Mouse (Mus musculus) erythroblast, embryonic 14.5 days (primary cell): ENCODE measurements around the gene Dnah5.

Experiments used
- GATA1 ChIP-seq: IDR thresholded peaks from 2 replicates; pipeline ENCODE4 v1.6.1; 2012; ENCODE audit warnings: low read length, inconsistent platforms, mixed read lengths
- TAL1 ChIP-seq: IDR thresholded peaks from 3 replicates; pipeline ENCODE4 v1.6.1; 2012; ENCODE audit warnings: low read length, inconsistent platforms, mixed read lengths

DNA sequence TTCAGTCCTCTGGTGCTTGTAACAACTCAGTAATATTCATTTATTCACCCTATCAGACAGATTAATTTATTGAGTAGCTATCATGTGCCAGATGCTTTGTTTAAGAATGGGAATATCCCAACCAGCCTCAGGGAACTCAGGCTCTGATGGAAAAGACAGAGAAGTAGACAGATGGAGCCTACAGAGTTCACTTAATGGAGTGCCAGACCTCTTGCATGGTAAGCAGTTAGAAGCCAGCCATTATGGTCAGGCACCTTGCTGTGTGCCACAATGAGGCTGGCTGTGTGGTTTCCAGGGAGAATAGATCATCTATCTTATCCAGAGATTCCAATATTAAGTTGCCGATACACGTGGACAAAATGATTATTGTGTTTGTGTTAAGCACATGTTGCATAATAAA is 104.3 kb downstream of the Dnah5 start:
- TF ChIP-seq GATA1 (no peak), TAL1 (no peak)
